Mouse (Mus musculus) adrenal gland, adult 8-10 months (tissue): ENCODE data around the gene Dtx3l. TPM values are rescaled to one million over a fixed set of nuclear protein-coding genes. Genes with fewer than 3 reads are reported as not detected.

Experiments
- total RNA-seq, 4 experiments: library from RNA; stranded (reverse); gene quantifications; 2 replicates each; pipeline ENCODE4 v1.2.4; 2022

Gene Dtx3l
- total RNA-seq, 4 experiments from 2014 or later: 8.2 to 14.3 (median 11.2) TPM

Other genes with a start within 250 kb of the Dtx3l start
- gene Dirc2, start 169.8 kb downstream of the Dtx3l start, total RNA-seq: 10 to 100 TPM; 32.3 to 57.3 (median 43.9) TPM
- gene Hspbap1, start 168.8 kb downstream of the Dtx3l start, total RNA-seq: 1 to 10 TPM; 6.6 to 9.8 (median 7.8) TPM
- 10 to 100 TPM; 11.7 to 16.3 (median 15.5) TPM for gene Parp14, start 67.6 kb downstream of the Dtx3l start, total RNA-seq
- gene Parp9, start 681 bp downstream of the Dtx3l start, total RNA-seq: 10 to 100 TPM; 13.3 to 19.8 (median 15.6) TPM
- gene Kpna1, start 39.6 kb upstream of the Dtx3l start, total RNA-seq: 10 to 100 TPM; 63.4 to 91.0 (median 68.9) TPM
- gene Wdr5b, start 102.0 kb upstream of the Dtx3l start, total RNA-seq: 1 to 10 TPM; 4.2 to 6.8 (median 5.3) TPM
- 100 to 1,000 TPM; 117 to 219 (median 160) TPM for gene Fam162a, start 132.4 kb upstream of the Dtx3l start, total RNA-seq
- gene Ccdc58, start 132.5 kb upstream of the Dtx3l start, total RNA-seq: 10 to 100 TPM; 36.2 to 57.5 (median 40.1) TPM
- gene Csta1, start 192.1 kb upstream of the Dtx3l start, total RNA-seq: not detected
- not detected for gene Stfa2l1, start 217.7 kb upstream of the Dtx3l start, total RNA-seq
- not detected for gene Gm5483, start 245.1 kb upstream of the Dtx3l start, total RNA-seq